Mouse (Mus musculus): ENCODE results near the gene Tfdp1. TPM values are rescaled to one million over a fixed set of nuclear protein-coding genes. Genes with fewer than 3 reads are reported as not detected.

Tfdp1 gene
- total and polyA plus RNA-seq, 3 experiments, result 19.3 to 41.7 (median 35.1) TPM

GRCm38 (mm10) chr8:13342340-13342739 is 3.8 kb downstream of the Tfdp1 start:
- intact Hi-C loops (cut with DNase I), result no loop called here
- Histone ChIP-seq H3K27me3 (ENCODE audit: control insufficient read depth, insufficient read depth, low read length) (no peaks in the 10 kb centered on the region), H3K36me3 (ENCODE audit: control insufficient read depth, insufficient read depth, low read length) (no peaks in the 10 kb centered on the region), H3K27ac (no peak overlapping the region), H3K9ac (ENCODE audit: low read depth, low read length) (no peak overlapping the region), H3K4me3 (no peak overlapping the region), H3K79me2 (replicated peaks; ENCODE audit: control insufficient read depth, insufficient read depth, low read length) (no peaks in the 10 kb centered on the region), H3K4me1 (ENCODE audit: control insufficient read depth, insufficient read depth, low read length) (peaks cover 4% of the 10 kb centered on the region)
- no peak for TF ChIP-seq CTCF (IDR thresholded peaks at IDR 0.05)
- no peak for TF ChIP-seq EP300 (IDR thresholded peaks at IDR 0.05; ENCODE audit: insufficient read depth, low read depth, low read length)
- TF ChIP-seq POLR2A (IDR thresholded peaks at IDR 0.05; ENCODE audit: insufficient read depth, low read depth, low read length), result no peak
- WGBS, result 69% methylated on average over 2 of the region's 2 CpGs
- no peak for DNase-seq

GRCm38 (mm10) chr8:13343134-13343533 is 4.6 kb downstream of the Tfdp1 start:
- no peak for DNase-seq
- intact Hi-C loops (cut with DNase I), result no loop called here
- Histone ChIP-seq H3K4me3 (no peak overlapping the region), H3K79me2 (replicated peaks; ENCODE audit: control insufficient read depth, insufficient read depth, low read length) (no peaks in the 10 kb centered on the region), H3K9ac (ENCODE audit: low read depth, low read length) (no peak overlapping the region), H3K27me3 (ENCODE audit: control insufficient read depth, insufficient read depth, low read length) (no peaks in the 10 kb centered on the region), H3K4me1 (ENCODE audit: control insufficient read depth, insufficient read depth, low read length) (peaks cover 3% of the 10 kb centered on the region), H3K27ac (no peak overlapping the region), H3K36me3 (ENCODE audit: control insufficient read depth, insufficient read depth, low read length) (no peaks in the 10 kb centered on the region)
- TF ChIP-seq POLR2A (IDR thresholded peaks at IDR 0.05; ENCODE audit: insufficient read depth, low read depth, low read length), result no peak
- no peak for TF ChIP-seq CTCF (IDR thresholded peaks at IDR 0.05)
- no peak for TF ChIP-seq EP300 (IDR thresholded peaks at IDR 0.05; ENCODE audit: insufficient read depth, low read depth, low read length)
- 90% methylated on average over 4 of the region's 4 CpGs for WGBS

- TF ChIP-seq EP300 (IDR thresholded peaks at IDR 0.05; ENCODE audit: insufficient read depth, low read depth, low read length) (no peak), CTCF (IDR thresholded peaks at IDR 0.05) (no peak), POLR2A (IDR thresholded peaks at IDR 0.05; ENCODE audit: insufficient read depth, low read depth, low read length) (no peak)
- H3K4me1 ChIP-seq (ENCODE audit: control insufficient read depth, insufficient read depth, low read length), result peaks cover 5% of the 10 kb centered on the region; the same call in 1 of the 2 replicates
- peak overlapping the region; percentile 51 for H3K27ac ChIP-seq
- H3K27me3 ChIP-seq (ENCODE audit: control insufficient read depth, insufficient read depth, low read length), result no peaks in the 10 kb centered on the region
- no peak overlapping the region for H3K9ac ChIP-seq (ENCODE audit: low read depth, low read length)
- H3K79me2 ChIP-seq (replicated peaks; ENCODE audit: control insufficient read depth, insufficient read depth, low read length), result no peaks in the 10 kb centered on the region
- no peak overlapping the region for H3K4me3 ChIP-seq
- intact Hi-C loops (cut with DNase I), result no loop called here
- no peaks in the 10 kb centered on the region for H3K36me3 ChIP-seq (ENCODE audit: control insufficient read depth, insufficient read depth, low read length)
- peak; percentile 37 to 57 for DNase-seq
- 51% methylated on average over 7 of the region's 7 CpGs for WGBS
Observed at GRCm38 (mm10) chr8:13350052-13350451, 11.5 kb downstream of the Tfdp1 start.

GRCm38 (mm10) chr8:13351593-13351992 is 13.0 kb downstream of the Tfdp1 start:
- H3K9ac ChIP-seq (ENCODE audit: low read depth, low read length), result no peak overlapping the region
- H3K4me3 ChIP-seq, result no peak overlapping the region
- intact Hi-C loops (cut with DNase I), result no loop called here
- no peak for DNase-seq
- no peaks in the 10 kb centered on the region for H3K79me2 ChIP-seq (replicated peaks; ENCODE audit: control insufficient read depth, insufficient read depth, low read length)
- peaks cover 5% of the 10 kb centered on the region; the same call in 1 of the 2 replicates for H3K4me1 ChIP-seq (ENCODE audit: control insufficient read depth, insufficient read depth, low read length)
- no peaks in the 10 kb centered on the region for H3K27me3 ChIP-seq (ENCODE audit: control insufficient read depth, insufficient read depth, low read length)
- no peaks in the 10 kb centered on the region for H3K36me3 ChIP-seq (ENCODE audit: control insufficient read depth, insufficient read depth, low read length)
- no peak overlapping the region for H3K27ac ChIP-seq
- no peak for TF ChIP-seq POLR2A (IDR thresholded peaks at IDR 0.05; ENCODE audit: insufficient read depth, low read depth, low read length)
- no peak for TF ChIP-seq CTCF (IDR thresholded peaks at IDR 0.05)
- TF ChIP-seq EP300 (IDR thresholded peaks at IDR 0.05; ENCODE audit: insufficient read depth, low read depth, low read length), result no peak
- 77% methylated on average over 5 of the region's 5 CpGs for WGBS

- DNase-seq, result no peak
- 79% methylated on average over 8 of the region's 8 CpGs for WGBS
- intact Hi-C loops (cut with DNase I), result no loop called here
- Histone ChIP-seq H3K4me1 (ENCODE audit: control insufficient read depth, insufficient read depth, low read length) (peaks cover 5% of the 10 kb centered on the region; the same call in 1 of the 2 replicates), H3K4me3 (no peak overlapping the region), H3K9ac (ENCODE audit: low read depth, low read length) (no peak overlapping the region), H3K27ac (no peak overlapping the region), H3K27me3 (ENCODE audit: control insufficient read depth, insufficient read depth, low read length) (no peaks in the 10 kb centered on the region), H3K79me2 (replicated peaks; ENCODE audit: control insufficient read depth, insufficient read depth, low read length) (no peaks in the 10 kb centered on the region), H3K36me3 (ENCODE audit: control insufficient read depth, insufficient read depth, low read length) (no peaks in the 10 kb centered on the region)
- no peak for TF ChIP-seq EP300 (IDR thresholded peaks at IDR 0.05; ENCODE audit: insufficient read depth, low read depth, low read length)
- no peak for TF ChIP-seq CTCF (IDR thresholded peaks at IDR 0.05)
- TF ChIP-seq POLR2A (IDR thresholded peaks at IDR 0.05; ENCODE audit: insufficient read depth, low read depth, low read length), result no peak
Observed at GRCm38 (mm10) chr8:13352601-13353000, 14.1 kb downstream of the Tfdp1 start.

GRCm38 (mm10) chr8:13353155-13353833 is 14.7 kb downstream of the Tfdp1 start:
- Histone ChIP-seq H3K4me1 (ENCODE audit: control insufficient read depth, insufficient read depth, low read length) (peaks cover 5% of the 10 kb centered on the region; the same call in 1 of the 2 replicates), H3K79me2 (replicated peaks; ENCODE audit: control insufficient read depth, insufficient read depth, low read length) (no peaks in the 10 kb centered on the region), H3K27me3 (ENCODE audit: control insufficient read depth, insufficient read depth, low read length) (no peaks in the 10 kb centered on the region), H3K4me3 (no peak overlapping the region), H3K27ac (no peak overlapping the region), H3K36me3 (ENCODE audit: control insufficient read depth, insufficient read depth, low read length) (no peaks in the 10 kb centered on the region), H3K9ac (ENCODE audit: low read depth, low read length) (no peak overlapping the region)
- no peak for DNase-seq
- TF ChIP-seq EP300 (IDR thresholded peaks at IDR 0.05; ENCODE audit: insufficient read depth, low read depth, low read length), result no peak
- TF ChIP-seq CTCF (IDR thresholded peaks at IDR 0.05), result no peak
- no peak for TF ChIP-seq POLR2A (IDR thresholded peaks at IDR 0.05; ENCODE audit: insufficient read depth, low read depth, low read length)
- 70% methylated on average over 9 of the region's 9 CpGs for WGBS
- intact Hi-C loops (cut with DNase I), result no loop called here
